Mouse (Mus musculus) frontal cortex, postnatal 36 days (tissue): ENCODE measurements at regions not wholly inside any gene's neighbourhood (a gene's known extent, or its start where the extent isn't known, plus 50 kb on each side); places are given as distances from the start of the nearest gene placed in this dataset.

Source experiments
- DNase-seq, 2 experiments: peaks; one replicate each; pipeline ENCODE4 v3.0.0; 2022; ENCODE audit warnings: low spot score in 2 of 2

GRCm38 (mm10) chr10:16592870-16593269 lies 1130.1 kb upstream of the Cited2 start:
- DNase-seq, result no peak

DNA sequence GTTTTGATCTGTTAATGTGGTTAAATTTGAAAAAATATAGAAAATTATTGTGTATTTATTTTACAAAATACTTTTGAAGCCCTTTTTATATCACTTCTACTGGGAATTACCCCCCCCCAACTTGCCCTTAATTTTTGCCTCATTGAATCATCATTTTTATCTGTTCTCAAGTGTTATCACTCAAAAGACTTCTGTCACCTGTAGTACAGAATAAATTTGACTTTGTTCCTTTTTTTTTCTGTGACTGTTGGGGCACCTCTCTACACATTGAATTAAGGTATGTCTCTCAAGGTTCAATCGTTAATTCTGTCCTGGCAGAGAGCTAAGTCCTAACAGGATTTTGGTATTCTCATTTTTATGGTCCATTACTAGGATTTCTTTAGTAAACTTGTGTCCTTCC lies 1123.0 kb upstream of the Cited2 start:
- DNase-seq, result no peak

DNA sequence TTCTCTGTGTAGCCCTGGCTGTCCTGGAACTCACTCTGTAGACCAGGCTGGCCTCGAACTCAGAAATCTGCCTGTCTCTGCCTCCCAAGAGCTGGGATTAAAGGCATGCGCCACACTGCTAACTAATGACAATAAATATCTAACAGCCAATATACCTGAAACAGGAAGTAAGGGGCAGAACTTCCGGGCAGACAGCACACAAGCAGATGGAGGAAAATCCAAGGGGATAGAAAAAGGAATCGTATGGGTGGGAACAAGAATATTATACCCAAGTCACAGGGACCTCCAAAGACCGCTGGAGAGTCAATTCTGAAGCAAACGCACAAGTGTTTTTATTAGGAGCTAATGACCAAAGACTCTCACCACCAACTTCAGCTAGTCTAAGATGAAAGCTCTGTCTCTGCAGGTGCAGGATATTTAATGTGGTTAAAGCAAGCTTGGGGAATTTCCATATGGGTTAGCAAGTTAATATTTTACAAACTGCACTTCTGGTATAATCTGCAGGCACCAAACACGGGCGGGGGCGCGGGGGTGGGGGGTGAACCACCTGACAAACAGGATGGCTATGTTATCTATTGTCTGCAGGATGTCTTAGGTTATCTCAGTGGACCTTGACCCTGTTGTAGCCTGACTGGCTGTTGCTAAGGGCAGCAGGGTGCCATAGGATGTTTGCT lies 1122.3 kb upstream of the Cited2 start:
- DNase-seq, result no peak

DNA sequence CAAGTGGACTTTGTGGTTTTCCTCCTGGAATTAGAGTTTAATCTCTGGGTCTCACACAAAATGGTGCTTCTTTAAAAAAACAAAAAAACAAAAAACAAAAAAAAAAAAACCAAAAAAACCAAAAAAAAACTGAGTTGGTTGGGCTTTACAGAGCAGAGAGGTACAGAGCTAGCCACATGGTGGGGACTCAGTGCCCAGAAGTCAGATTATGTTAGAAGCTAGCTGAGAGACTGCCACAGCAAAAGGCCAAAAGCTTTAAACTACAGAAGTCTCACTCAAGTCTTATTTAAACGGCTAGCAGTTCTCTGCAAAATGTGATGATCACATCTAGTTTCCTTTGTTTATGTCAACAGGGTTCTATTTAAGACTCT lies 1121.8 kb upstream of the Cited2 start:
- DNase-seq, result no peak

DNA sequence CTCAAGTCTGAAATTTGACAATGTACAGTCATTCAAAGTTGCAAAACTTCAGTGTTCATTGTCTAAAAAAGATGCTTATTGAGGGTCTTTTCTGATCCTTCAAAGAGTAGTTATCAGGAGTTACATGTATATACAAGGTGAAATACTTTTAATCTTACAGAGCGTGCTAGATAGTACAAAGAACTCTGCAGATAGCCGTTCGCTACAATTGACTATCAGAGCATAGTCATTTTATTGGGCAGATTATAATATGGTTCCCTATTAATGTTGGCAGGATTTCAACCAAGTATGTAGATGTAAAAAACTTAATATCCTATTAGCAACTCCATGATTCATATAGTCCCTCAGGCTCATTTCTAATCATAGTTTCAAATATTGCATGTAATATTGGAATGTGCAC lies 1114.7 kb upstream of the Cited2 start:
- no peak for DNase-seq

DNA sequence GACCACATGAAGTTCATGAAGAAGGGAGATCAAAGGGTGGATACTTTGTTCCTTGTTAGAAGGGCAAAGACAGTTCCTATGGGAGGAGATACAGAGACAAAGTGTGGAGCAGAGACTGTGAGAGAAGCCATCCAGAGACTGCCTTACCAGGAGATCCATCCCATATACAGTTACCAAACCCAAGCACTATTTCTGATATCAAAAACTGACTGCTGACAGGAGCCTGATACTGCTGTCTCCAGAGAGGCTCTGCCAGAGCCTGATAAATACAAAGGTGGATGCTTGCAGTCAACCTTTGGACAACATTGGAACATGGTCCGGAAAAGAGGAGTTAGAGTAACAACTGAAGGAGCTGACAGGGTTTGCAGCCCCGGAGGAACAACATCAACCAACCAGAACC lies 1104.3 kb upstream of the Cited2 start:
- no peak for DNase-seq

- no peak for DNase-seq
Measured at GRCm38 (mm10) chr10:16619584-16619983, 1103.4 kb upstream of the Cited2 start.

GRCm38 (mm10) chr10:16620804-16621559 lies 1102.0 kb upstream of the Cited2 start:
- no peak for DNase-seq

DNA sequence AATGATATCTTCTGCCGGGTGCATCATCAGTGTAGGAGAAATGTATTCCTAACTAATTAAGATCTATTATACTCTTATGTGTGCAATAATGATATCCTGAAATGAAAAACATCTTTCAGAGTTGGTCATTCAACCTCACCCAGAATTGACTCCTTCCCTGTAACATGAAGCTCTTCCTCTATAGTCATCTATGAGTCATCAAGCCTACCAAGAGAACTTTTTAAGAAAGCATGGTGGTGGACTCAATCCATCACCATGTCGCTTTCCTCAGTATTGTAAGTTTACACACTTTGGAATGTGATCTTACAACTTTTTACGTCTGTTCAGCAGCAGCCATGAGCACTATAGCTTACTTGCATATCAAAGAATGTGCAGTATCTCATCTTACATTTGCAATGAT lies 1100.2 kb upstream of the Cited2 start:
- no peak for DNase-seq

DNA sequence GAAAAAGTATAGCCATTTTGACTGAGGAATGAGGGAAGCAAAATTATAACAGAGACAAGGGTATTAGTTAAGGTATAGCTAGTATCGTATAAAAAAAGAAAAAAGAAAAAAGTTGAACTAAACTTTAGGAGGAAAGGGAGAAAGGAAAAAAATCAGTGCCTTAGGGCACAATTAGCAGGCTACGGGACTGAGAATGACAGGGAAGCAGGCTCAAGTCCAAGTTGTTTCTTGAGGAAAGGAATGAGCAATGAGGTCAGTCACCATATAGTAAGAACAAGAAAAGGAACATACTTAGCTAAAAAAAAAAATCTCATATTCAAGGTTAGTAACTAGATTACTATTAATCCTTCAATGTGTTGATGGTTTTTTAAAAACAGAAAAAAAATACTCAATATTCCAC lies 1089.8 kb upstream of the Cited2 start:
- DNase-seq, result no peak

- DNase-seq, result no peak
Measured at GRCm38 (mm10) chr10:16635463-16635862, 1087.6 kb upstream of the Cited2 start.

GRCm38 (mm10) chr10:16637006-16637405 lies 1086.0 kb upstream of the Cited2 start:
- no peak for DNase-seq

DNA sequence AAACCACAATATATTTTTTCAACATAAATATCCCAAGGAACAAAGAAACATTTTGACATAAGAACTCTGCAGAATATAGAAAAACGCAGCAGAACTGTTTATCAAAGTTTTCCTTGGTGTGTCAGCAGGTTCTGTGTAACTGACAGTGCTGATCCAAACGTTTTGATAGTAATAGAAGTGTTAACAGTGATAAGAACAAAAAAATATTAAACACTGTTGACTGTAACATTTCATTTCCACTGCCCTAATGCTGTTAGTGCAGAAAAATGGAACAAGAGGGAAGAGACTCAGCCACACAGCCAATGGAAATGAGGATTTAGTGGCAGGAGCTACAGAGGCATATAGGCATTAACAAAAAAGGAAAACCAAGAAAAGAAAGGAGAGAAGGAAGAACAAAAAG lies 1084.9 kb upstream of the Cited2 start:
- no peak for DNase-seq

DNA sequence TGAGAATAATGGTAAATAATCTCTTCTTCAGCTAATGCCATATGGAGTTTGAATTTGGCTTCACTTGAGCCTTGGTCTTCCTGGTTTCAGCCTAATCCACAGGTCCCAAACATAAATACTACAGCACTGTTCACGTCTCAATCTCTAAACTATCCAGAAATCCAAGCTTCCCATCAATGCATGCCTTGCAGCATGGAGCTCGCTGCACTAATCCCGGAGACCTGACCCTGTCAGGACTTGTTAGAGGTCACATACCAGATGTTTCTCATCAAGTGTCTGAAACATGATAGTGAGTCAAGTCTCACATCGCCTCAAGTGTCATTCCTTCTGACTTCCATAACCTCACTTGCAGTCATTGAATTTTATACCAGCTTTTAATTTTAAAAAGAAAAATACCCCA lies 1082.9 kb upstream of the Cited2 start:
- DNase-seq, result no peak

GRCm38 (mm10) chr10:16650120-16650519 lies 1072.9 kb upstream of the Cited2 start:
- DNase-seq, result no peak

- DNase-seq, result no peak
Measured at GRCm38 (mm10) chr10:16652450-16652849, 1070.6 kb upstream of the Cited2 start.

- no peak for DNase-seq
Measured at GRCm38 (mm10) chr10:16664483-16664882, 1058.5 kb upstream of the Cited2 start.

DNA sequence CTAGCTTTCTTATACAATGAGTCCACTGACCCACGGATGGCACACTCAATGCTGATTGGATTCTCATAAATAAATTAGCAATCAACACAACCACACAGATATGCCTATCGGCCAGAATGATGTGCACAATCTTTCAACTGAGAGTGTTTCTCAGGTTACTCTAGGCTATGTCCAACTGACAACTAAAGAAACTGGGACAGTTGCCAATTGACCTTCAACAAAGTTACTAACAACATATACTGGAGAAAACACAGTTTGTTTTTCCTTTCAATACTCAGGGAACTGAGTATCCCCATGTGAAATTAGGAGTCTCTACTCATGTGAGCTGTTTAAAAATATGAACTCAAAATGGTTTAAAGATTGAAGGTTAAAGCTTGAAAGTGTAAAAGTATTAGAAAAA lies 1052.7 kb upstream of the Cited2 start:
- no peak for DNase-seq

- peak in 1 of 2 experiments; percentile 5 for DNase-seq
Measured at GRCm38 (mm10) chr10:16681001-16681400, 1042.0 kb upstream of the Cited2 start.

GRCm38 (mm10) chr10:16685352-16685751 lies 1037.7 kb upstream of the Cited2 start:
- no peak for DNase-seq

GRCm38 (mm10) chr10:16706976-16707375 lies 1016.0 kb upstream of the Cited2 start:
- DNase-seq, result no peak

- no peak for DNase-seq
Measured at GRCm38 (mm10) chr10:16713143-16713542, 1009.9 kb upstream of the Cited2 start.

DNA sequence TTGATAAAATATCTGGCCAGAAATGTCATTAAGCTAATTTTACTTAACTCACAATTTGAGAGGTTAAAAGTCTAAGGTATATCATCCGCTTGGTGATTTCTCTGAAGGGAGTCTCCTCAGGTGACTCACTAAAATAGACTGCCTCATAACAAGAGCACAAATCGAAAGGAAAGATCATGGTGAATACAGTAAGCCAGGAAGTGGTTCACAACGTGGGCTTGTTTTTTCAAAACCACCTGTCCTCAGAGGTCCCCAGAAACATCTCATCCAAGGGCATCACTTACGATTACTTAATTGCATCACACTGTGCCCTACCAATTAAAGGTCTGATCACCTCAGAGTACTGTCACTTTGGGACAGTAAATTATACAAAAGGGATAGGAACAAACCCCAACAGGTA lies 1009.0 kb upstream of the Cited2 start:
- no peak for DNase-seq

GRCm38 (mm10) chr10:16714526-16714925 lies 1008.5 kb upstream of the Cited2 start:
- no peak for DNase-seq
